Mouse (Mus musculus): Measurements from ENCODE around the gene Pdgfc. TPM values are rescaled to one million over a fixed set of nuclear protein-coding genes. Genes with fewer than 3 reads are reported as not detected.

Gene Pdgfc
- polyA plus RNA-seq, 1 experiment from 2014 or later: 64.7 TPM

DNA sequence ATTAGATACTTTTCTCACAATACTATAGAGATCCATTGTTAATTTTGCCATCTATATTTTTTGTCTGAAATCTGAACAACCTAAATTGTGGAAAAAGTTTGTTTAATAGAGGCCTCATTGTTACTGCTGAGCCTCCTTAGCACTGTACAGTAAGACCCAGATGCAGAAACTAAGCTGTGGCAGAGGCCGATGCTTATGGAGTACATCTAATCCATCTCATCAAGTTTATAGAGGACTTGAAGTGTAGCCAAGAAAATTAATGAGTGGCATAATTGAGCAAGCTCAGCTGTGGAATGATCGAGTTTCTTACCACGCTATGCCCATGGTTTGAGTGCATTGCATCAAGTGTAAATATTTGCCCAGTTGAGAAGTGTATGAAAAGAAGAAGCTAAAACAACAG, 175.4 kb downstream of the Pdgfc start:
- Histone ChIP-seq H3K4me1 (ENCODE audit: control insufficient read depth, insufficient read depth, low read length) (no peaks in the 10 kb centered on the region), H3K9me3 (replicated peaks; ENCODE audit: control insufficient read depth, low read length) (no peaks in the 10 kb centered on the region), H3K27me3 (ENCODE audit: control insufficient read depth, insufficient read depth, low read length) (no peaks in the 10 kb centered on the region), H3K4me3 (ENCODE audit: low read depth, low read length) (no peak overlapping the region), H3K27ac (replicated peaks; ENCODE audit: low read depth, low read length) (no peak overlapping the region), H3K9ac (replicated peaks; ENCODE audit: low read length) (no peak overlapping the region), H3K36me3 (replicated peaks; ENCODE audit: control insufficient read depth, insufficient read depth, low read depth, low read length) (no peaks in the 10 kb centered on the region), H3K4me2 (ENCODE audit: low read depth, low read length) (no peak overlapping the region)
- WGBS: 81% methylated on average over 3 of the region's 3 CpGs
- DNase-seq (ENCODE audit: low spot score) (no peak), ATAC-seq (replicated peaks; ENCODE audit: insufficient number of reproducible peaks, low FRiP score, low TSS enrichment, low read depth) (no peak)

DNA sequence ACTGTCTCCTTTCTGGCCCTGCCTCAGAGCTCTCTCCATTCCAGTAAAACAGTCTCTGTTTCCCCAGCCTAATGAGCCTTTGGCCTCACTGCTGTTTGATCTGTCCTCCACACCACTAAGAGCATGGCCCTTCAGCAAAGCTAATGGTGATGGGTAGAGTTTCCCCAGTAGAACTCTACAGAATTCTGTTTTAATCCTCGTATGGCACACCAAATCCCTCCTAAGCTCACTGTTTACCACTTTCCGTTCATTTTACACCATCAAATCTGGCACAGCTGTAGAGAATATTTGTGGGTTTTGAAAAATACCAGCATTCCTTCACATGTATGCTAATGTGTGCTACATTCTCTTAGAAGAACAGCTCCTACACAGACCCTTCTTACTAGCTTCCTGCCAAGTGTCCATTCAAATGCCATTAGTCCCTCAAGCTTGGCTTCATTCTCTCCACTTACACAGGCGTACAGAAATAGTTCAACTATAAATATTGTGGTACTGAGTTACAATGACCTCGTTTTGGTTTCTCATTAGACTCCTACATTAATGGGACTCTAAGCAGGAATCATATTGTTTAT, 179.4 kb downstream of the Pdgfc start:
- no peak for ATAC-seq (replicated peaks; ENCODE audit: insufficient number of reproducible peaks, low FRiP score, low TSS enrichment, low read depth)
- Histone ChIP-seq H3K4me3 (ENCODE audit: low read depth, low read length) (no peak overlapping the region), H3K9me3 (replicated peaks; ENCODE audit: control insufficient read depth, low read length) (no peaks in the 10 kb centered on the region), H3K27ac (replicated peaks; ENCODE audit: low read depth, low read length) (no peak overlapping the region), H3K4me1 (ENCODE audit: control insufficient read depth, insufficient read depth, low read length) (no peaks in the 10 kb centered on the region), H3K27me3 (ENCODE audit: control insufficient read depth, insufficient read depth, low read length) (no peaks in the 10 kb centered on the region), H3K9ac (replicated peaks; ENCODE audit: low read length) (no peak overlapping the region), H3K4me2 (ENCODE audit: low read depth, low read length) (no peak overlapping the region), H3K36me3 (replicated peaks; ENCODE audit: control insufficient read depth, insufficient read depth, low read depth, low read length) (no peaks in the 10 kb centered on the region)
- 74% methylated on average over 4 of the region's 4 CpGs for WGBS
- DNase-seq (ENCODE audit: low spot score): no peak

DNA sequence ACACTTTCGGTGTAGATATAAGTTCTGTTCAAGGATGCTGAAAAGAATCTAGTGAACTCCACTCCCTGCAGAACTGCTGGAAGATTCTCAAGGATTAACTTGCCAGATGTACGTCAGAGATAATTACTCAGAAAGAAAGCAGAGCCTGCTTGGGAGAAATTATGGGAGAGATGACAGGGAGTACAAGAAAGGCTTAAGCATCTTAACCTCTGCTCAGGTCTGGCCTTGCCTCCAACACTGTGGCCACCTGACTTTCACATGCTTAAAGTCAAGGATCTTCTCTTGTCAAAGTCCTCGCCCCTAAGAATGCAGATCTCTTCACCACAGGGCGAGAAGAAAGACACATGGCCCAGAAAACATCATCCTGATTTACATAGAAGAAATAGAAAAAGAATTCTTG, 185.5 kb downstream of the Pdgfc start:
- H3K4me2 ChIP-seq (ENCODE audit: low read depth, low read length): no peak overlapping the region
- ATAC-seq (replicated peaks; ENCODE audit: insufficient number of reproducible peaks, low FRiP score, low TSS enrichment, low read depth) (no peak), DNase-seq (ENCODE audit: low spot score) (peak; percentile 59)
- H3K27me3 ChIP-seq (ENCODE audit: control insufficient read depth, insufficient read depth, low read length): no peaks in the 10 kb centered on the region
- no peak overlapping the region for H3K27ac ChIP-seq (replicated peaks; ENCODE audit: low read depth, low read length)
- no peaks in the 10 kb centered on the region for H3K4me1 ChIP-seq (ENCODE audit: control insufficient read depth, insufficient read depth, low read length)
- H3K36me3 ChIP-seq (replicated peaks; ENCODE audit: control insufficient read depth, insufficient read depth, low read depth, low read length): no peaks in the 10 kb centered on the region
- no peak overlapping the region for H3K4me3 ChIP-seq (ENCODE audit: low read depth, low read length)
- no peaks in the 10 kb centered on the region for H3K9me3 ChIP-seq (replicated peaks; ENCODE audit: control insufficient read depth, low read length)
- WGBS: 55% methylated on average over 4 of the region's 4 CpGs
- no peak overlapping the region for H3K9ac ChIP-seq (replicated peaks; ENCODE audit: low read length)

DNA sequence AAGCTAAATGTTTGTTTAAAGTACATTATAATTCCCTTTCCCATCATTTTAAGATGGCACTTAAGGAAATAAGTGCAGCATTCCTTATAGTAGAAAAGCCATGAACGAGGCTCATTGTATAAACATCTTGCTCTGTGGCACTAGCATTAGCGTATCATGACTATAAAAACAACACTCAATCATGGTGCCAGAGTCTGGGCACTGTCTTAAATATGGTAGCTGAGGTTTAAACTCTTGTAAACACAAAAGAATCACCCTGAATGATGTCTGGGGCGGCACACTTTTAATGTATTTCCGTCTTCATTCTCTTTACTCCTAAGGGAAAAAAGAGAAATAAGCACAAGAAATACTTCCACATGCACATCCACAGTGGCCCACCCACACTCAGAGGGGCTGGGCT, 192.1 kb downstream of the Pdgfc start:
- 50% methylated on average over 4 of the region's 4 CpGs for WGBS
- Histone ChIP-seq H3K4me3 (ENCODE audit: low read depth, low read length) (no peak overlapping the region), H3K4me2 (ENCODE audit: low read depth, low read length) (no peak overlapping the region), H3K27ac (replicated peaks; ENCODE audit: low read depth, low read length) (no peak overlapping the region), H3K9ac (replicated peaks; ENCODE audit: low read length) (no peak overlapping the region), H3K4me1 (ENCODE audit: control insufficient read depth, insufficient read depth, low read length) (no peaks in the 10 kb centered on the region), H3K27me3 (ENCODE audit: control insufficient read depth, insufficient read depth, low read length) (no peaks in the 10 kb centered on the region), H3K9me3 (replicated peaks; ENCODE audit: control insufficient read depth, low read length) (no peaks in the 10 kb centered on the region), H3K36me3 (replicated peaks; ENCODE audit: control insufficient read depth, insufficient read depth, low read depth, low read length) (no peaks in the 10 kb centered on the region)
- ATAC-seq (replicated peaks; ENCODE audit: insufficient number of reproducible peaks, low FRiP score, low TSS enrichment, low read depth) (no peak; the same call in 1 of the 2 replicates), DNase-seq (ENCODE audit: low spot score) (peak; percentile 43)

DNA sequence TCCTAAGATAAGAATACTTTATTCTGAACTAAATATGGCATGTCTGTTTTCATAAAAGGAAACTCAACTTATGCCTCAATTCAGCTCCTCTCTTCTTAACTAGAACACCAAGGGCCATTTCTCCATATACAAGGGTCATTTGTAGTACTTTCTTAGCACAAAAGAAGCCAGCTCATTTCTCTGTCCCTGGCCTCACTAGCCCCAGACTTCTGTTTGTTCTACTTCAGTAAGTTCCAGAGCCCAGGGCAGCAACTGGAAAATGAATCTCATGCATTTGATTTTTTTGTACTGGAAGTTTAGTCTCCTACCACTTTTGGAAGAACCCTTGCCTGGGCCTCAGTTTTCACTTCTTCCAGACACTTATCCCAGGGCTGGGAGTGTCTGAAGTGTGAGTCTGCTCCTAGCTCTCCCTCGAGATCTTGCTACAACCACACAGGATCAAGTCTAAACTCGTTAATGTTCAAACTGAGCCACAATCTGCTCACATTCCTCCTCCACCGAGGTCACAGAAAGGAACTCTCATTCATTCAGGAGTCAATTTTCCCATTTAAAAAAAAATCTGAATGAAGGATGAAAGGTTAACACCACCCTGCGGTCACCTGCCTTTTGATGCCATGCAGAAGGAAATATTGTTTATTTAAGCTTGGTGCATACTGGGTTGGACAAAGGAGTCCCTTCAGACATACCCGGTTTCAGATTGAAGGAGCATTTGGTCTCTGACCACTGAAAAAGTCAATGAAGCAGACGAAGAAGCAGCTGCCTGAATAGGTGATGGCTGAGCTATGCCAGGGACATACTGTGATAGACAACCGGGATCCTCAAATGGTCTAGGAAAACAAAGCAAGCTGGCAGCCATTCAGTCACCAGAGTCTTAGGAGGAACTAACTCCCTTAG, 206.7 kb downstream of the Pdgfc start:
- Histone ChIP-seq H3K4me1 (ENCODE audit: control insufficient read depth, insufficient read depth, low read length) (no peaks in the 10 kb centered on the region), H3K9me3 (replicated peaks; ENCODE audit: control insufficient read depth, low read length) (no peaks in the 10 kb centered on the region), H3K36me3 (replicated peaks; ENCODE audit: control insufficient read depth, insufficient read depth, low read depth, low read length) (no peaks in the 10 kb centered on the region), H3K4me2 (ENCODE audit: low read depth, low read length) (no peak overlapping the region), H3K27ac (replicated peaks; ENCODE audit: low read depth, low read length) (no peak overlapping the region), H3K4me3 (ENCODE audit: low read depth, low read length) (no peak overlapping the region), H3K27me3 (ENCODE audit: control insufficient read depth, insufficient read depth, low read length) (no peaks in the 10 kb centered on the region), H3K9ac (replicated peaks; ENCODE audit: low read length) (no peak overlapping the region)
- DNase-seq (ENCODE audit: low spot score) (peak; percentile 47), ATAC-seq (replicated peaks; ENCODE audit: insufficient number of reproducible peaks, low FRiP score, low TSS enrichment, low read depth) (peak; percentile 52; the same call in 1 of the 2 replicates)
- 13% methylated on average over 7 of the region's 7 CpGs for WGBS

DNA sequence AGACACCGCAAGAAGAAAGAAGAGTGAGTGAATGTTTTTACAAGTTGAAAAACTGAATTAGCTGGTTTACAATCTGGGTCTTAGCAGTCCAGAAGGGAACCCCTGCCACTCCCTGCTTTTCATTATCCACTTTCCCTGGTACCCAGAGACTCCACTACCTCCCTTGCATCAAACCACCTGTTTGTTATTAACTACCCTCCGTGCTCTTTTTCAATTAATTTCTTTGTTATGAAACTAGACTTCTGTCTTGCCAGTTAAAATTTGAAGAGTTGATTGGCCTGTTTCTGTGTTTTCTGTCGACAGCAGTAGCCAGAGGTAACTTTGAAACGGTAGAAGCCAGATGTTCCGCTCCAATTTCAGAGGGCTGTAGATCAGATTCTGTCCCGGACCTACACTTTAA, 207.4 kb downstream of the Pdgfc start:
- ATAC-seq (replicated peaks; ENCODE audit: insufficient number of reproducible peaks, low FRiP score, low TSS enrichment, low read depth) (no peak), DNase-seq (ENCODE audit: low spot score) (peak; percentile 72)
- Histone ChIP-seq H3K36me3 (replicated peaks; ENCODE audit: control insufficient read depth, insufficient read depth, low read depth, low read length) (no peaks in the 10 kb centered on the region), H3K27ac (replicated peaks; ENCODE audit: low read depth, low read length) (no peak overlapping the region), H3K27me3 (ENCODE audit: control insufficient read depth, insufficient read depth, low read length) (no peaks in the 10 kb centered on the region), H3K4me3 (ENCODE audit: low read depth, low read length) (no peak overlapping the region), H3K4me2 (ENCODE audit: low read depth, low read length) (no peak overlapping the region), H3K4me1 (ENCODE audit: control insufficient read depth, insufficient read depth, low read length) (no peaks in the 10 kb centered on the region), H3K9me3 (replicated peaks; ENCODE audit: control insufficient read depth, low read length) (no peaks in the 10 kb centered on the region), H3K9ac (replicated peaks; ENCODE audit: low read length) (no peak overlapping the region)
- 19% methylated on average over 6 of the region's 6 CpGs for WGBS

DNA sequence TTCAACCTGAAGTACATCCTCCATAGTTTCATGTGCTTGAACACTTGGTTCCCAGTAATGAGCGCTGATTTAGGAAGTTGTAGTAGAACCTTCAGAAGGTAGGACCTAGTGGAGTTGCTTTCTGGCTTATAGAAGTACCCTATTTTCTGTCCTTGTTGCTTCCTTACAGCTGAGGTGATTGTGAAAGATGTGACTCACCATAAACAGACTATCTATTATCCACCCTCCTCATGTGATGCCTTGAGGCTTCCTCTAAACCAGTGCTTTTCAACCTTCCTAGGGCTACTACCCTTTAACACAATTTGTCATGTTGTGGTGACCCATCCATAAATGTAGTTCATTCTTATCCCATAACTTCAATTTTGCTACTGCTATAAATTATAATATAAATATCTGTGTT, 226.6 kb downstream of the Pdgfc start:
- WGBS: 94% methylated on average over 1 of the region's 1 CpGs
- Histone ChIP-seq H3K4me3 (ENCODE audit: low read depth, low read length) (no peak overlapping the region), H3K9ac (replicated peaks; ENCODE audit: low read length) (no peak overlapping the region), H3K27ac (replicated peaks; ENCODE audit: low read depth, low read length) (no peak overlapping the region), H3K9me3 (replicated peaks; ENCODE audit: control insufficient read depth, low read length) (no peaks in the 10 kb centered on the region), H3K27me3 (ENCODE audit: control insufficient read depth, insufficient read depth, low read length) (no peaks in the 10 kb centered on the region), H3K4me1 (ENCODE audit: control insufficient read depth, insufficient read depth, low read length) (no peaks in the 10 kb centered on the region), H3K4me2 (ENCODE audit: low read depth, low read length) (no peak overlapping the region), H3K36me3 (replicated peaks; ENCODE audit: control insufficient read depth, insufficient read depth, low read depth, low read length) (no peaks in the 10 kb centered on the region)
- ATAC-seq (replicated peaks; ENCODE audit: insufficient number of reproducible peaks, low FRiP score, low TSS enrichment, low read depth): no peak
- DNase-seq (ENCODE audit: low spot score): no peak

Data from embryonic facial prominence, embryonic 11.5 days (tissue).